Mouse (Mus musculus) gastrocnemius, adult 2 months (tissue): Measurements from ENCODE around the gene Cldn6. TPM values are rescaled to one million over a fixed set of nuclear protein-coding genes. Genes with fewer than 3 reads are reported as not detected.

Source experiments
- DNase-seq: peaks from one replicate; pipeline ENCODE4 v3.0.0; 2022
- H3K27ac ChIP-seq: fragments of 200-600 bp; 2 replicates; pipeline ENCODE4 v1.8.1; 2022; ENCODE audit warnings: mild to moderate bottlenecking
- H3K4me3 ChIP-seq: fragments of 200-600 bp; 2 replicates; pipeline ENCODE4 v1.8.1; 2022; ENCODE audit warnings: mild to moderate bottlenecking, moderate library complexity
- CTCF ChIP-seq: fragments of 200-600 bp; IDR thresholded peaks from 2 replicates; pipeline ENCODE4 v1.8.1; 2022; ENCODE audit warnings: antibody characterized with exemption, mild to moderate bottlenecking, moderate library complexity
- intact Hi-C: fragments of 180-260 bp; cut with DNase I; formaldehyde crosslinking; loops from one replicate; pipeline ENCODE4 v1.15.1; 2025
- long read RNA-seq, 2 experiments: library from polyadenylated mRNA; stranded (forward); transcript quantifications; one replicate each; pipeline ENCODE4 v2.0.0; 2021
- total RNA-seq, 2 experiments: library from RNA; stranded (reverse); gene quantifications; 2 replicates each; pipeline ENCODE4 v1.2.3; 2021

The Cldn6 gene
- total RNA-seq = not detected
- long read RNA-seq, experiment 1 = 0 reads
- long read RNA-seq, experiment 2 = 0 reads

- TF ChIP-seq CTCF = no peak
- H3K27ac ChIP-seq = no peak within 1 kb of the TSS
- intact Hi-C loops = no loop called here
- no peak within 1 kb of the TSS for H3K4me3 ChIP-seq
- no peak for DNase-seq
Measured at GRCm38 (mm10) chr17:23679127-23679835, at the start of gene Cldn6. Gene Cldn6 (plus strand): TSS chr17:23679249.

- Histone ChIP-seq H3K27ac (no peak overlapping the region), H3K4me3 (peak overlapping the region; percentile 43)
- peak; percentile 78 for DNase-seq
- intact Hi-C loops = no loop called here
- peak; percentile 89 for TF ChIP-seq CTCF
Measured at GRCm38 (mm10) chr17:23630195-23631020, 48.6 kb upstream of the Cldn6 start.

- no peak for TF ChIP-seq CTCF
- Histone ChIP-seq H3K27ac (no peak overlapping the region), H3K4me3 (no peak overlapping the region)
- intact Hi-C loops = no loop called here
- no peak for DNase-seq
Measured at GRCm38 (mm10) chr17:23631241-23631640, 47.8 kb upstream of the Cldn6 start.

- intact Hi-C loops = no loop called here
- no peak for DNase-seq
- no peak within 1 kb of the TSS for H3K27ac ChIP-seq
- H3K4me3 ChIP-seq = peak within 1 kb of the TSS; percentile 65
- no peak for TF ChIP-seq CTCF
Measured at GRCm38 (mm10) chr17:23644613-23645495, 34.2 kb upstream of the Cldn6 start, which contains the start of gene Mmp25. Gene Mmp25 (minus strand): TSS chr17:23645277.

GRCm38 (mm10) chr17:23645894-23646293, 33.2 kb upstream of the Cldn6 start:
- Histone ChIP-seq H3K4me3 (no peak overlapping the region), H3K27ac (no peak overlapping the region)
- no peak for DNase-seq
- intact Hi-C loops = no loop called here
- no peak for TF ChIP-seq CTCF

- TF ChIP-seq CTCF = no peak
- intact Hi-C loops = no loop called here
- Histone ChIP-seq H3K27ac (no peak overlapping the region), H3K4me3 (no peak overlapping the region)
- no peak for DNase-seq
Measured at GRCm38 (mm10) chr17:23651363-23651762, 27.7 kb upstream of the Cldn6 start.

- intact Hi-C loops = no loop called here
- DNase-seq = no peak
- TF ChIP-seq CTCF = no peak
- no peak overlapping the region for H3K27ac ChIP-seq
- no peak overlapping the region for H3K4me3 ChIP-seq
Measured at GRCm38 (mm10) chr17:23653324-23653723, 25.7 kb upstream of the Cldn6 start.

GRCm38 (mm10) chr17:23654001-23654400, 25.0 kb upstream of the Cldn6 start:
- no peak for TF ChIP-seq CTCF
- intact Hi-C loops = no loop called here
- Histone ChIP-seq H3K4me3 (no peak overlapping the region), H3K27ac (no peak overlapping the region)
- DNase-seq = no peak

- no peak overlapping the region for H3K4me3 ChIP-seq
- intact Hi-C loops = no loop called here
- TF ChIP-seq CTCF = no peak
- H3K27ac ChIP-seq = no peak overlapping the region
- DNase-seq = no peak
Measured at GRCm38 (mm10) chr17:23654410-23654809, 24.6 kb upstream of the Cldn6 start.

- no peak for TF ChIP-seq CTCF
- H3K27ac ChIP-seq = no peak overlapping the region
- intact Hi-C loops = no loop called here
- H3K4me3 ChIP-seq = no peak overlapping the region
- no peak for DNase-seq
Measured at GRCm38 (mm10) chr17:23658450-23658849, 20.6 kb upstream of the Cldn6 start.

- intact Hi-C loops = loop anchor here (2.0 kb wide), 1 partner anchor 47 kb away; no protein-coding TSS in a partner anchor
- peak; percentile 54 for DNase-seq
Measured at GRCm38 (mm10) chr17:23660117-23660875, 18.8 kb upstream of the Cldn6 start, which contains the start of gene Bicdl2. Gene Bicdl2 (plus strand): TSS chr17:23660506.

GRCm38 (mm10) chr17:23660876-23661200, 18.2 kb upstream of the Cldn6 start:
- H3K4me3 ChIP-seq = peak overlapping the region; percentile 28
- H3K27ac ChIP-seq = no peak overlapping the region
- DNase-seq = no peak
- TF ChIP-seq CTCF = no peak
- intact Hi-C loops = loop anchor here (2.0 kb wide), 1 partner anchor 46 kb away; no protein-coding TSS in a partner anchor

More at GRCm38 (mm10) chr17:23660117-23660875, 18.8 kb upstream of the Cldn6 start, which contains the start of gene Bicdl2:
- Histone ChIP-seq H3K27ac (no peak within 1 kb of the TSS), H3K4me3 (peak within 1 kb of the TSS; percentile 28)
- peak; percentile 82 for TF ChIP-seq CTCF
